Mouse (Mus musculus) heart, adult 2 months (tissue): Measurements from ENCODE around the gene Ltf. TPM values are rescaled to one million over a fixed set of nuclear protein-coding genes. Genes with fewer than 3 reads are reported as not detected.

Experiments
- DNase-seq, 2 experiments: peaks; one replicate each; pipeline ENCODE4 v3.0.0; 2021
- H3K27ac ChIP-seq: fragments of 200-600 bp; 2 replicates; pipeline ENCODE4 v1.8.1; 2022
- H3K27me3 ChIP-seq: fragments of 200-500 bp; 2 replicates; pipeline ENCODE4 v1.6.1; 2012; ENCODE audit warnings: mild to moderate bottlenecking, low read length, inconsistent platforms, mixed read lengths; ENCODE audit not compliant: control insufficient read depth, insufficient read depth
- H3K36me3 ChIP-seq: fragments of 200-500 bp; 2 replicates; pipeline ENCODE4 v1.6.1; 2012; ENCODE audit warnings: low read length, inconsistent platforms; ENCODE audit not compliant: control insufficient read depth, insufficient read depth
- H3K4me1 ChIP-seq: fragments of 200-500 bp; 2 replicates; pipeline ENCODE4 v1.6.1; 2011; ENCODE audit warnings: low read length; ENCODE audit not compliant: control insufficient read depth, insufficient read depth
- H3K4me3 ChIP-seq: fragments of 200-600 bp; 2 replicates; pipeline ENCODE4 v1.8.1; 2022
- H3K79me2 ChIP-seq: fragments of 200-500 bp; replicated peaks from 2 replicates; pipeline ENCODE4 v1.6.1; 2012; ENCODE audit warnings: mild to moderate bottlenecking, inconsistent platforms, low read length, moderate library complexity, mixed read lengths; ENCODE audit not compliant: control insufficient read depth, insufficient read depth
- H3K9ac ChIP-seq: fragments of 200-500 bp; 2 replicates; pipeline ENCODE4 v1.6.1; 2012; ENCODE audit warnings: low read depth, mild to moderate bottlenecking, control low read depth, inconsistent platforms, low read length, mixed read lengths
- CTCF ChIP-seq: fragments of 200-600 bp; IDR thresholded peaks from 2 replicates; pipeline ENCODE4 v1.8.1; 2022; ENCODE audit warnings: antibody characterized with exemption, mild to moderate bottlenecking, moderate library complexity
- EP300 ChIP-seq: fragments of 200-500 bp; IDR thresholded peaks from 2 replicates; pipeline ENCODE4 v1.6.1; 2011; ENCODE audit warnings: low read depth, low read length, control low read depth; ENCODE audit not compliant: insufficient read depth
- POLR2A ChIP-seq: fragments of 200-500 bp; IDR thresholded peaks from 2 replicates; pipeline ENCODE4 v1.6.1; 2011; ENCODE audit warnings: mild to moderate bottlenecking, low read depth, low read length, control low read depth; ENCODE audit not compliant: insufficient read depth
- WGBS: fragments of 180-500 bp; shearing (Covaris S2); methylation state at CpG from one replicate; pipeline ENCODE4 v1.1.7; 2018; 5-methylcytosine and 5-hydroxymethylcytosine counted together
- intact Hi-C: fragments of 180-260 bp; cut with DNase I; formaldehyde crosslinking; loops from one replicate; pipeline ENCODE4 v1.15.1; 2025
- polyA plus RNA-seq: library from polyadenylated mRNA; depleted of rRNA; stranded (reverse); fragments of >200 nt; gene quantifications from 2 replicates; pipeline ENCODE4 v1.2.3, GENCODE M21; 2012
- total RNA-seq, 2 experiments: library from RNA; stranded (reverse); gene quantifications; 2 replicates each; pipeline ENCODE4 v1.2.3; 2021

Ltf gene
- total and polyA plus RNA-seq, 3 experiments = 20.1 TPM; not detected in 2

- TF ChIP-seq POLR2A (0 out of 2 replicates have a peak, but pooled peaks have one; percentile 17), CTCF (no peak), EP300 (no peak)
- peak overlapping the region; percentile 6; the same call in 1 of the 2 replicates for H3K9ac ChIP-seq
- peaks cover 2% of the 10 kb centered on the region for H3K36me3 ChIP-seq
- no peak overlapping the region for H3K27ac ChIP-seq
- intact Hi-C loops = no loop called here
- no peak for DNase-seq
- H3K79me2 ChIP-seq = no peaks in the 10 kb centered on the region
- 47% methylated on average over 9 of the region's 9 CpGs for WGBS
- no peaks in the 10 kb centered on the region for H3K27me3 ChIP-seq
- no peak overlapping the region; the same call in 1 of the 2 replicates for H3K4me3 ChIP-seq
- peaks cover 10% of the 10 kb centered on the region for H3K4me1 ChIP-seq
Measured at GRCm38 (mm10) chr9:111054923-111055322, 35.9 kb downstream of the Ltf start.

GRCm38 (mm10) chr9:111055800-111056518, 36.9 kb downstream of the Ltf start:
- peak overlapping the region; percentile 59 for H3K9ac ChIP-seq
- DNase-seq = peak in 1 of 2 experiments; percentile 52
- 29% methylated on average over 29 of the region's 29 CpGs for WGBS
- H3K27ac ChIP-seq = peak overlapping the region; percentile 91
- no peaks in the 10 kb centered on the region for H3K27me3 ChIP-seq
- no peaks in the 10 kb centered on the region for H3K79me2 ChIP-seq
- peaks cover 10% of the 10 kb centered on the region for H3K4me1 ChIP-seq
- intact Hi-C loops = no loop called here
- H3K4me3 ChIP-seq = peak overlapping the region; percentile 64
- no peak for TF ChIP-seq EP300
- TF ChIP-seq POLR2A = no peak
- peak; percentile 32; the same call in 1 of the 2 replicates for TF ChIP-seq CTCF
- H3K36me3 ChIP-seq = peaks cover 2% of the 10 kb centered on the region

GRCm38 (mm10) chr9:111056519-111056797, 37.4 kb downstream of the Ltf start:
- H3K9ac ChIP-seq = peak overlapping the region; percentile 59
- H3K79me2 ChIP-seq = no peaks in the 10 kb centered on the region
- peak overlapping the region; percentile 91 for H3K27ac ChIP-seq
- peak overlapping the region; percentile 64 for H3K4me3 ChIP-seq
- 0% methylated on average over 11 of the region's 11 CpGs for WGBS
- no peaks in the 10 kb centered on the region; the same call in none of the 2 replicates for H3K36me3 ChIP-seq
- intact Hi-C loops = no loop called here
- peaks cover 9% of the 10 kb centered on the region for H3K4me1 ChIP-seq
- no peak for TF ChIP-seq CTCF
- TF ChIP-seq POLR2A = no peak
- TF ChIP-seq EP300 = no peak
- DNase-seq = no peak
- H3K27me3 ChIP-seq = no peaks in the 10 kb centered on the region

- Histone ChIP-seq H3K4me3 (peak within 1 kb of the TSS; percentile 64), H3K9ac (peak within 1 kb of the TSS; percentile 59), H3K27ac (peak within 1 kb of the TSS; percentile 91), H3K27me3 (no peaks in the 10 kb centered on the region), H3K36me3 (no peaks in the 10 kb centered on the region; the same call in none of the 2 replicates), H3K79me2 (no peaks in the 10 kb centered on the region), H3K4me1 (peaks cover 8% of the 10 kb centered on the region)
- TF ChIP-seq EP300 (no peak; the same call in none of the 2 replicates), CTCF (peak; percentile 3; the same call in 1 of the 2 replicates), POLR2A (peak; percentile 66; the same call in 1 of the 2 replicates)
- intact Hi-C loops = no loop called here
- WGBS = 2% methylated on average over 17 of the region's 17 CpGs
- peak; percentile 71 to 77 for DNase-seq
Measured at GRCm38 (mm10) chr9:111056798-111057543, 37.9 kb downstream of the Ltf start, which contains the start of gene Ccrl2. Gene Ccrl2 (minus strand): TSS chr9:111057519.

- H3K9ac ChIP-seq = peak overlapping the region; percentile 59
Measured at GRCm38 (mm10) chr9:111057544-111058370, 38.7 kb downstream of the Ltf start.

More at GRCm38 (mm10) chr9:111057544-111058370, 38.7 kb downstream of the Ltf start:
- TF ChIP-seq EP300 (no peak), CTCF (0 out of 2 replicates have a peak, but pooled peaks have one; percentile 20)
- 40% methylated on average over 14 of the region's 14 CpGs for WGBS
- Histone ChIP-seq H3K27ac (peak overlapping the region; percentile 91), H3K4me1 (peaks cover 8% of the 10 kb centered on the region), H3K27me3 (no peaks in the 10 kb centered on the region), H3K79me2 (no peaks in the 10 kb centered on the region), H3K36me3 (no peaks in the 10 kb centered on the region; the same call in none of the 2 replicates), H3K4me3 (peak overlapping the region; percentile 64)
- intact Hi-C loops = no loop called here
- DNase-seq = peak in 1 of 2 experiments; percentile 60
